Mouse (Mus musculus) ES-E14 (cell line): ENCODE results near the gene Vps53.

Experiments
- CHD2 ChIP-seq: IDR thresholded peaks from 2 replicates; pipeline ENCODE4 v1.6.1; 2014; ENCODE audit warnings: mild to moderate bottlenecking, low read depth, low read length, inconsistent platforms
- HCFC1 ChIP-seq: IDR thresholded peaks from 2 replicates; pipeline ENCODE4 v1.6.1; 2012; ENCODE audit warnings: low read length, inconsistent platforms, borderline replicate concordance; ENCODE audit not compliant: insufficient read depth
- MAFK ChIP-seq: IDR thresholded peaks from 2 replicates; pipeline ENCODE4 v1.6.1; 2014; ENCODE audit warnings: mild to moderate bottlenecking, low read depth, low read length, inconsistent platforms; ENCODE audit not compliant: insufficient read depth
- ZC3H11A ChIP-seq: IDR thresholded peaks from 2 replicates; pipeline ENCODE4 v1.6.1; 2012; ENCODE audit warnings: low read depth, mild to moderate bottlenecking, inconsistent platforms, low read length, borderline replicate concordance
- ZNF384 ChIP-seq: IDR thresholded peaks from 2 replicates; pipeline ENCODE4 v1.6.1; 2012; ENCODE audit warnings: low read depth, low read length, inconsistent platforms

DNA sequence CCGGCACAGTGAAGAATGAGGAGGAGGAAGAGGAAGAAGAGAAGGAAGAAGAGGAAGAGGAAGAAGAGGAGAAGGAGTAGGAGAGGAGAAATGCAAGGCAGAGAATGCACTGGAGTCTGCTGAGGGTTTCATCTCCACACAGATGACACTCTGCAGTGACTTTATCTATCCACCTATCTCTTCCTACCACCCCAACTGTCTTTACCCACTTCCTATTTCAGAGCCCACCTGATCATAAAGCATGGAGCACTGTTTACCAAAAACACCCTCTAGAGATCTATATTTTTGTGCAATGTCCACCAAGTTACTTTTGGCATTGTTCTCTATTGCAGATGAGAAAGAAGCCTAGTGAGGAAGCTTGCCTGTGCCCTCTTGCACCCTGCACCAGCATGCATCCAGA is 94.5 kb downstream of the Vps53 start:
- TF ChIP-seq ZC3H11A (no peak), ZNF384 (no peak), CHD2 (no peak), HCFC1 (no peak), MAFK (no peak)
